Comparison of ENCODE assay signal across 20 mouse cellular contexts in genomic region chr7:35003171-35003737, GRCm38 (mm10). TPM values are rescaled to one million over a fixed set of nuclear protein-coding genes. Genes with fewer than 3 reads are reported as not detected.
DNase-seq lines count a peak whose midpoint lies in the region; ATAC-seq lines count a peak whose summit lies in the region.
"Had no signal": no experiment of that assay in that cellular context is flagged by ENCODE, and none has a peak within 500 bp of the region (broad histone marks: within the 10 kb centered on the region; RNA-seq: fewer than 3 reads in every experiment).

No protein-coding gene starts in this region.

- H3K27me3 ChIP-seq in hindbrain, embryonic 14.5 days (ENCODE audit: control insufficient read depth, insufficient read depth, low read length), result no peaks in the 10 kb centered on the region
- H3K27me3 ChIP-seq in hindbrain, embryonic 12.5 days, result no peaks in the 10 kb centered on the region
- H3K27me3 ChIP-seq in midbrain, embryonic 10.5 days (ENCODE audit: low read depth, poor library complexity, severe bottlenecking), result no peaks in the 10 kb centered on the region
- H3K27me3 ChIP-seq in midbrain, embryonic 14.5 days (ENCODE audit: control insufficient read depth, insufficient read depth, low read length), result no peaks in the 10 kb centered on the region
- H3K27me3 ChIP-seq in forebrain, embryonic 16.5 days (replicated peaks; ENCODE audit: control insufficient read depth, insufficient read depth, low read length), result no peaks in the 10 kb centered on the region
- H3K27me3 ChIP-seq: embryonic facial prominence, embryonic 13.5 days; hindbrain, embryonic 15.5 days; limb, embryonic 15.5 days; liver, embryonic 15.5 days; stomach, embryonic 15.5 days had no signal

- no peaks in the 10 kb centered on the region for H3K36me3 ChIP-seq in hindbrain, embryonic 14.5 days (replicated peaks; ENCODE audit: control insufficient read depth, insufficient read depth)
- H3K36me3 ChIP-seq in hindbrain, embryonic 12.5 days, result no peaks in the 10 kb centered on the region
- no peaks in the 10 kb centered on the region; the same call in 1 of the 2 replicates for H3K36me3 ChIP-seq in midbrain, embryonic 10.5 days
- no peaks in the 10 kb centered on the region for H3K36me3 ChIP-seq in midbrain, embryonic 14.5 days (ENCODE audit: control insufficient read depth, insufficient read depth, low read length)
- no peaks in the 10 kb centered on the region for H3K36me3 ChIP-seq in forebrain, embryonic 16.5 days (ENCODE audit: control insufficient read depth, insufficient read depth)
- H3K36me3 ChIP-seq: embryonic facial prominence, embryonic 13.5 days; hindbrain, embryonic 15.5 days; limb, embryonic 15.5 days; stomach, embryonic 15.5 days had no signal

- no peaks in the 10 kb centered on the region; the same call in 1 of the 2 replicates for H3K4me1 ChIP-seq in hindbrain, embryonic 14.5 days (replicated peaks; ENCODE audit: control insufficient read depth, insufficient read depth, low read length)
- peaks cover 27% of the 10 kb centered on the region for H3K4me1 ChIP-seq in hindbrain, embryonic 12.5 days
- peaks cover 28% of the 10 kb centered on the region for H3K4me1 ChIP-seq in midbrain, embryonic 10.5 days
- 0 out of 2 replicates have a peak, but pooled peaks cover 3% of the 10 kb centered on the region for H3K4me1 ChIP-seq in midbrain, embryonic 14.5 days (ENCODE audit: control insufficient read depth, insufficient read depth, low read length)
- H3K4me1 ChIP-seq in forebrain, embryonic 16.5 days (replicated peaks; ENCODE audit: control insufficient read depth, insufficient read depth, low read length), result peaks cover 11% of the 10 kb centered on the region
- H3K4me1 ChIP-seq: limb, embryonic 15.5 days; liver, embryonic 15.5 days; stomach, embryonic 15.5 days had no signal

- no peaks in the 10 kb centered on the region for H3K9me3 ChIP-seq in hindbrain, embryonic 14.5 days (ENCODE audit: control insufficient read depth, low read length)
- no peaks in the 10 kb centered on the region for H3K9me3 ChIP-seq in hindbrain, embryonic 12.5 days (replicated peaks)
- no peaks in the 10 kb centered on the region for H3K9me3 ChIP-seq in midbrain, embryonic 10.5 days (replicated peaks)
- H3K9me3 ChIP-seq in midbrain, embryonic 14.5 days (ENCODE audit: control insufficient read depth, low read length), result no peaks in the 10 kb centered on the region
- no peaks in the 10 kb centered on the region for H3K9me3 ChIP-seq in forebrain, embryonic 16.5 days (ENCODE audit: control insufficient read depth, low read length)
- H3K9me3 ChIP-seq: embryonic facial prominence, embryonic 13.5 days; hindbrain, embryonic 15.5 days; limb, embryonic 15.5 days; liver, embryonic 15.5 days; stomach, embryonic 15.5 days had no signal

- 60% methylated on average over 7 of the region's 7 CpGs for WGBS in hindbrain, embryonic 14.5 days
- WGBS in hindbrain, embryonic 12.5 days, result 73% methylated on average over 7 of the region's 7 CpGs
- WGBS in midbrain, embryonic 10.5 days, result 72% methylated on average over 7 of the region's 7 CpGs
- 56% methylated on average over 7 of the region's 7 CpGs for WGBS in midbrain, embryonic 14.5 days
- WGBS in forebrain, embryonic 16.5 days, result 47% methylated on average over 7 of the region's 7 CpGs

- no peak for DNase-seq in hindbrain, embryonic 14.5 days (ENCODE audit: low spot score)
- DNase-seq in midbrain, embryonic 10.5 days (ENCODE audit: low spot score), result no peak
- DNase-seq in midbrain, embryonic 14.5 days, result no peak
- peak; percentile 53 for DNase-seq in lung, postnatal 25 days (ENCODE audit: low spot score)
- no peak for DNase-seq in heart, postnatal 10 days
- DNase-seq: adrenal gland, postnatal 25 days; B cell, adult 2 months; cerebellum, adult 11-12 months; cerebellum, postnatal 14 days; gastrocnemius, postnatal 25 days; kidney, postnatal 14 days; thymus, adult 18-20 months had no signal

- H3K4me3 ChIP-seq in hindbrain, embryonic 14.5 days (replicated peaks; ENCODE audit: low read length), result no peak overlapping the region
- no peak overlapping the region for H3K4me3 ChIP-seq in hindbrain, embryonic 12.5 days
- H3K4me3 ChIP-seq in midbrain, embryonic 10.5 days, result no peak overlapping the region
- no peak overlapping the region for H3K4me3 ChIP-seq in midbrain, embryonic 14.5 days (replicated peaks; ENCODE audit: low read depth, low read length)
- H3K4me3 ChIP-seq in forebrain, embryonic 16.5 days (replicated peaks; ENCODE audit: low read length), result no peak overlapping the region
- H3K4me3 ChIP-seq: embryonic facial prominence, embryonic 13.5 days; hindbrain, embryonic 15.5 days; limb, embryonic 15.5 days; liver, embryonic 15.5 days; stomach, embryonic 15.5 days had no signal

- ATAC-seq in hindbrain, embryonic 14.5 days (ENCODE audit: low FRiP score), result 0 out of 2 replicates have a peak, but pooled peaks have one; percentile 44
- no peak for ATAC-seq in hindbrain, embryonic 12.5 days (ENCODE audit: low FRiP score)
- no peak for ATAC-seq in midbrain, embryonic 14.5 days (ENCODE audit: low FRiP score, low TSS enrichment)
- ATAC-seq in forebrain, embryonic 16.5 days, result peak; percentile 43
- ATAC-seq: intestine, postnatal 0 days had no signal

- intact Hi-C loops in heart, postnatal 10 days (cut with DNase I), result loop anchor here (10.0 kb wide), 1 partner anchor 598 kb away; no protein-coding TSS in a partner anchor

- no peak overlapping the region for H3K27ac ChIP-seq in hindbrain, embryonic 14.5 days
- no peak overlapping the region for H3K27ac ChIP-seq in hindbrain, embryonic 12.5 days
- H3K27ac ChIP-seq in midbrain, embryonic 10.5 days (replicated peaks), result 0 out of 2 replicates have a peak overlapping the region, but pooled peaks have one; percentile 23
- H3K27ac ChIP-seq in midbrain, embryonic 14.5 days (replicated peaks; ENCODE audit: low read depth, low read length), result no peak overlapping the region
- no peak overlapping the region for H3K27ac ChIP-seq in forebrain, embryonic 16.5 days (ENCODE audit: low read length)
- H3K27ac ChIP-seq: embryonic facial prominence, embryonic 13.5 days; hindbrain, embryonic 15.5 days; limb, embryonic 15.5 days; liver, embryonic 15.5 days; stomach, embryonic 15.5 days had no signal

- H3K9ac ChIP-seq in hindbrain, embryonic 14.5 days, result no peak overlapping the region
- H3K9ac ChIP-seq in hindbrain, embryonic 12.5 days, result no peak overlapping the region
- H3K9ac ChIP-seq in midbrain, embryonic 14.5 days (replicated peaks; ENCODE audit: low read length), result no peak overlapping the region
- H3K9ac ChIP-seq in forebrain, embryonic 16.5 days (replicated peaks; ENCODE audit: low read depth, low read length), result no peak overlapping the region
- H3K9ac ChIP-seq: embryonic facial prominence, embryonic 13.5 days; hindbrain, embryonic 15.5 days; limb, embryonic 15.5 days; liver, embryonic 15.5 days; stomach, embryonic 15.5 days had no signal

- H3K4me2 ChIP-seq in hindbrain, embryonic 14.5 days (replicated peaks), result no peak overlapping the region
- no peak overlapping the region for H3K4me2 ChIP-seq in hindbrain, embryonic 12.5 days (replicated peaks)
- H3K4me2 ChIP-seq in midbrain, embryonic 14.5 days (ENCODE audit: low read length), result no peak overlapping the region
- no peak overlapping the region for H3K4me2 ChIP-seq in forebrain, embryonic 16.5 days (ENCODE audit: low read length)
- H3K4me2 ChIP-seq: embryonic facial prominence, embryonic 13.5 days; hindbrain, embryonic 15.5 days; limb, embryonic 15.5 days; liver, embryonic 15.5 days; stomach, embryonic 15.5 days had no signal

RNA-seq across cellular contexts. Expression of gene Cebpg, which starts 53.1 kb away (rescaled TPM):
- 28.3 and 30.8 TPM in 2 replicates for polyA plus RNA-seq in hindbrain, embryonic 14.5 days (2014; fragmentation: Nextera tagmentation; extraction: Ambion mirVana)
- polyA plus RNA-seq in hindbrain, embryonic 12.5 days (2016; fragmentation: Nextera tagmentation; extraction: Ambion mirVana), result 46.1 and 50.3 TPM in 2 replicates
- polyA plus RNA-seq in midbrain, embryonic 10.5 days (2016; fragmentation: Nextera tagmentation; extraction: Ambion mirVana), result 44.9 and 45.7 TPM in 2 replicates
- polyA plus RNA-seq in midbrain, embryonic 14.5 days (2014; fragmentation: Nextera tagmentation; extraction: Ambion mirVana), result 29.6 and 32.0 TPM in 2 replicates
- polyA plus RNA-seq in forebrain, embryonic 16.5 days (2015; fragmentation: Nextera tagmentation; extraction: Ambion mirVana), result 48.4 and 54.8 TPM in 2 replicates
- 10 to 100 TPM; 19.5 to 24.1 TPM for total RNA-seq in heart, postnatal 10 days (2021)

Comparison
In these comparisons a context has a peak if more than half of its experiments do, and no peak if none do; other contexts are left out.
1. ATAC-seq: peak in hindbrain, embryonic 14.5 days (single experiment) and forebrain, embryonic 16.5 days (single experiment); none in hindbrain, embryonic 12.5 days (single experiment) and midbrain, embryonic 14.5 days (single experiment).